Mouse (Mus musculus) gastrocnemius, adult 18-20 months (tissue): Measurements from ENCODE around the gene Hdc. TPM values are rescaled to one million over a fixed set of nuclear protein-coding genes. Genes with fewer than 3 reads are reported as not detected.

Source experiments
- DNase-seq: peaks from one replicate; pipeline ENCODE4 v3.0.0; 2021; ENCODE audit warnings: low spot score
- total RNA-seq, 2 experiments: library from RNA; stranded (reverse); gene quantifications; 2 replicates each; pipeline ENCODE4 v1.2.3; 2021

Gene Hdc
- total RNA-seq, 2 experiments from 2014 or later, result 0.68 to 0.69 TPM

DNA sequence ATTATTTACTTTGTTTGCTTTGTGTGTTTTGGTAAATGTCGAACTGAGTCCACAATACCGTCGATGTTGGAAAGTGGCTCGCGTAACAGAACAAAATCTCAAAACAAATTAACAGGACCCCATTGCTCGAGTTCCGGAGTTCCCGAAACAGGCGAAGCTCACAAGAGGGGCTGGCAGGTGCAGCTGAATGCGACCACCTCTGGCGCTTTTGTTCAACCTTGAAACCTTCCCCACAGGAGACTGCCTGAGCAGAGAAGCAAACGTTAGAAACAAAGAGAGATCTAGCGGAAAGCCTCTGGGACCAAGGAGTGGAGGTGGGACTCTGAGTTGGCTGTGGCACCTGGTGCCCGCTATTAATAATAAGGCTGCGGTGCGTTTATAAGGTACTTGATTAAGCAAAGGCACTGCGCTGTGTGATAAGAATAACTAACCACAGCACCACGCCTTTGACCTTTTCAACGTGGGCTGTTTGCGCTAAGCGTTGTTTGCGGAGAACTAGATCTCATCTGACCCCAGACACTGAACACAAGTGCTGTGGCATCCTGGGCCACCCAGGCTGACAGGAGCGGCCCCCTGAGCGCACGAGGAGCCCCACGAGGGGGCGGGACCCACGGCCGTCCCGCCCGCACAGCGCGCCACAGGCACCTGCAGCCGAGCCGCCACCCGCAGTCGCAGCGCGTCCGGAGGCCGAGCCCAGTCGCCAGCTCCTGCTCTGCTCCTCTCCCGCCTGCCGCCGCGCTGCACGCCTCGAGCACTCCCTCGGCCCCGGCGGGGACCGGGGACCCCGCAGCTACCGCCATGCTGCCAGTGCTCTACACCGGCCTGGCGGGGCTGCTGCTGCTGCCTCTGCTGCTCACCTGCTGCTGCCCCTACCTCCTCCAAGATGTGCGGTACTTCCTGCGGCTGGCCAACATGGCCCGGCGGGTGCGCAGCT is 66.5 kb downstream of the Hdc start, which contains the start of gene Slc27a2:
Gene Slc27a2, plus strand, starts transcription at position 51 of the 934 bp plus-strand sequence.
- no peak for DNase-seq

DNA sequence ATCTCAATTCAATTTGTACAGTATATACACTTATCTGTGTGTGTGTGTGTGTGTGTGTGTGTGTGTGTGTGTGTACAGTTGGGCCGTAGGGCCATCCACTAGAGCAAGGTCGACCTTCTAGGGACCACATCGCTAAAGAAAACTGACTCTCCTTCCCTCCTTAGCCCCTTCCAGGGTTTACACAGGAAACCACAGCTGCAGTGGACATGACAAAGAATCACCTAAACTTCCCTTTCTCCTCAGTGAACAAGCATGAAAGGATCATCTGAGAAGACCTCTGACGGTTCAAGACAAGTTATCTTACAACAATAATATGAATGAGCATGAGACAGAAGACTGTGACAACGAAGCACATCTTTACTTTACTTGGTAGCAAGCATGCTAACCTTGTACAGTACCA is 67.2 kb downstream of the Hdc start:
- DNase-seq, result no peak

DNA sequence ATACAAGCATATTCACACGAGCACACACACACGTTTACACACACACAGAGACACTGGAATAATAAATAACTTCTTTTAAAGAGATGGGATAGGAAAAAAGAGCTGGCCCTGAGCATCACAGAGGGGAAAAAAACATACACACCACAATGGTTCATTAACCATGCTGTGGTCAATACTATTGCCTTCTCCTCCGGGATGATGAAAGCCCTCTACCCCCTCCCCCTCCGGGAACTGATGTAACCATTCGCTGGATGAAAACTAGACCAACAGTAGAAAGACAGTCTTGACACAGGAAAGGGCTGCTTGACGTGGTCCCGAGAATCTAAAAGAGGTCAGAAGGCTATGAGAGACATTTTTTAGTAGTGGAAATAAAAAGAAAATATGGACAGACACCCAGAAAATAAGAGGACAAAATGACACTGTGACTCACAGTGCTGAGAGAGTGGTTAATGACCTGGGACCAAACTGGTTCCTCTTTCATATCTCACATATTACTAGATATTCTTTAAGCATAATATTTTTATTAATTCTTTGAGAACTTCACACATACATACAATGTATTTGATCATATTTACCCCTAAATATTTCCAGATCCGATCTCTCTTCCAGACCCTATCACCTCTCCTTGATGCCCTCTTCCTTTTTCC is 67.7 kb downstream of the Hdc start:
- no peak for DNase-seq

DNA sequence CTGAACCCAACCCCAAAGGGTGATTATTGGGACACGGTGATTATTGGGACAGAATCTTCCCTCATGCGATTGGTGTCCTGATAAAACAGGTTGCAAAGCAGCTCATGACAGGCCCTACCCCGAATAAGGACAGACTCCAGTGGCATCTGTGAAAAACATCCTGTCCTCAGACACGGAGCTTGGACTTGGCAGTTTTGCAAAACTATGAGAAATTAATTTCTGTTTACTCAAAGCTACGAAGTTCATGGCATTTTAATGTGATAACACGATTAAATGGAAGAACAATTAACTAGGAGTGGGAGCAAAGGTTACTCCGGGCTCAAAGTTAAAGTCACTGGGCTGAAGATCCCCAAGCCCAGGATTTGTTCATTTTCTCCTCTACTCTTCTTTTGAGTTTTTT is 69.4 kb downstream of the Hdc start:
- no peak for DNase-seq

DNA sequence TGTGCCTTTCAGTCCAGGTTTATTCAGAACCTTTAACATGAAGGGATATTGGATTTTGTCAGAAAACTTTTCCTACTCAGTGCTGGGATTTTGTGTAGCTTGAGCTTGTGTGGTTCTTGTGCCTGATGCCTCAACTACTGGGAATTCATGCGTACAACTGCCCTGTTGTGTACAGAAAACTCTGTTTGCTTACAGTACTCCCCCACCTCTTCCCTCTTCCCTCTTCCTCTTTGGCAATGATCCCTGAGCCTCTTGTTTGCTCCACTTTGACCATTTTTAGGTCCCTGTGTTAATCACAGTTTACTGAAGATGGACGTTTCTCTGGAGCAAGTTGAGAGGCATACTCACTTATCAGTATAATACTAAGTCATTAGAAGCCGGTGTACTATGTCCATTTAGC is 72.7 kb downstream of the Hdc start:
- no peak for DNase-seq

DNA sequence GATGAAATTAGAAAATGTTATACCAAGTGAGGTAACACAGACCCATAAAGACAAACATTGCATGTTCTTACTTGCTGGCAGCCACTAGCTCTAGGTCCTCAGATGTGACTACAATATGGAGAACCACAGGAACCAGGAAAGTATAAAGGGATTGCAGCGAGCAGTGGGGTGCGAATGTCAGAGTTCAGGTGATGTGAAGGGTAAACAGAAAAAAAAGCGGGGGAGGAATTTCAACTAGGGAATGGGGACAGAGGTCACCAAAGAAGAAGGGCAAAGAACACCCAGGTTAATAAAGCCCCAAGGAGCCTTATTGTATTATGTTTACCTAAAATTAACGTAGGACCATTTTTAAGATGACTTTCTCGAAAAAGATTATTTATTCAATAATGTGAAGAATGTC is 73.8 kb downstream of the Hdc start:
- no peak for DNase-seq

Other genes with a start within 250 kb of the Hdc start
- under 1 TPM; 0.11 to 0.17 TPM for gene Atp8b4, start 118.6 kb downstream of the Hdc start, total RNA-seq
- gene Slc27a2, start 66.9 kb downstream of the Hdc start, total RNA-seq, result under 1 TPM; 0.66 to 0.78 TPM
- 1 to 10 TPM; 5.6 to 6.0 TPM for gene Gabpb1, start 57.0 kb upstream of the Hdc start, total RNA-seq
- 10 to 100 TPM; 16.3 to 17.1 TPM for gene Usp8, start 88.0 kb upstream of the Hdc start, total RNA-seq
- gene Usp50, start 164.2 kb upstream of the Hdc start, total RNA-seq, result under 1 TPM in 1 of 2 experiments, not detected in 1; 0.21 TPM